28 mouse cellular contexts compared by ENCODE assay signal in genomic region chr3:88299172-88299571, GRCm38 (mm10). TPM values are rescaled to one million over a fixed set of nuclear protein-coding genes. Genes with fewer than 3 reads are reported as not detected.
DNase-seq lines count a peak whose midpoint lies in the region; ATAC-seq and TF ChIP-seq lines count a peak whose summit lies in the region.
"Had no signal": no experiment of that assay in that cellular context is flagged by ENCODE, and none has a peak within 500 bp of the region (broad histone marks: within the 10 kb centered on the region; RNA-seq: fewer than 3 reads in every experiment).

No protein-coding gene starts in this region.

- H3K27ac ChIP-seq in liver, embryonic 11.5 days (ENCODE audit: low read depth, low read length): no peak overlapping the region
- no peak overlapping the region for H3K27ac ChIP-seq in liver, postnatal 0 days (ENCODE audit: low read depth)
- H3K27ac ChIP-seq in neural tube, embryonic 13.5 days (replicated peaks): no peak overlapping the region
- no peak overlapping the region for H3K27ac ChIP-seq in embryonic facial prominence, embryonic 14.5 days (replicated peaks; ENCODE audit: low read depth, low read length)
- H3K27ac ChIP-seq: forebrain, embryonic 13.5 days; kidney, postnatal 0 days; limb, embryonic 13.5 days; stomach, embryonic 15.5 days had no signal

- peak overlapping the region; percentile 81; the same call in 1 of the 2 replicates for H3K4me3 ChIP-seq in liver, embryonic 11.5 days (ENCODE audit: low read depth, low read length)
- no peak overlapping the region for H3K4me3 ChIP-seq in liver, postnatal 0 days (ENCODE audit: low read depth, low read length)
- H3K4me3 ChIP-seq in neural tube, embryonic 13.5 days: 0 out of 2 replicates have a peak overlapping the region, but pooled peaks have one; percentile 89
- H3K4me3 ChIP-seq in embryonic facial prominence, embryonic 14.5 days (ENCODE audit: low read depth, low read length): no peak overlapping the region

- peaks cover 17% of the 10 kb centered on the region for H3K4me1 ChIP-seq in liver, embryonic 11.5 days (replicated peaks; ENCODE audit: control insufficient read depth, insufficient read depth, low read length)
- peaks cover 20% of the 10 kb centered on the region for H3K4me1 ChIP-seq in liver, postnatal 0 days (ENCODE audit: insufficient read depth)
- peaks cover 28% of the 10 kb centered on the region for H3K4me1 ChIP-seq in neural tube, embryonic 13.5 days (replicated peaks)
- H3K4me1 ChIP-seq in embryonic facial prominence, embryonic 14.5 days (ENCODE audit: control insufficient read depth, insufficient read depth, low read length): peaks cover 8% of the 10 kb centered on the region

- no peak for ATAC-seq in liver, embryonic 11.5 days (replicated peaks; ENCODE audit: low FRiP score)
- no peak for ATAC-seq in liver, postnatal 0 days
- no peak for ATAC-seq in neural tube, embryonic 13.5 days (ENCODE audit: low read depth)
- ATAC-seq in embryonic facial prominence, embryonic 14.5 days (ENCODE audit: low read depth): no peak
- ATAC-seq: forebrain, embryonic 13.5 days; midbrain, embryonic 16.5 days had no signal

- peak overlapping the region; percentile 80 for H3K4me2 ChIP-seq in liver, embryonic 11.5 days
- no peak overlapping the region for H3K4me2 ChIP-seq in liver, postnatal 0 days (ENCODE audit: low read depth, low read length)
- peak overlapping the region; percentile 97; the same call in 1 of the 2 replicates for H3K4me2 ChIP-seq in neural tube, embryonic 13.5 days
- H3K4me2 ChIP-seq in embryonic facial prominence, embryonic 14.5 days (ENCODE audit: low read depth, low read length): 0 out of 2 replicates have a peak overlapping the region, but pooled peaks have one; percentile 74

- H3K27me3 ChIP-seq in liver, embryonic 11.5 days (replicated peaks; ENCODE audit: control insufficient read depth, insufficient read depth, low read length): no peaks in the 10 kb centered on the region
- H3K27me3 ChIP-seq in liver, postnatal 0 days (ENCODE audit: insufficient read depth, low read length): no peaks in the 10 kb centered on the region
- no peaks in the 10 kb centered on the region for H3K27me3 ChIP-seq in neural tube, embryonic 13.5 days
- no peaks in the 10 kb centered on the region for H3K27me3 ChIP-seq in embryonic facial prominence, embryonic 14.5 days (replicated peaks; ENCODE audit: control insufficient read depth, insufficient read depth, low read length)
- H3K27me3 ChIP-seq: forebrain, embryonic 13.5 days; limb, embryonic 13.5 days; megakaryocyte, embryonic 14.5 days; stomach, embryonic 15.5 days had no signal

- no peak for DNase-seq in liver, embryonic 11.5 days (ENCODE audit: low spot score)
- no peak for DNase-seq in liver, postnatal 0 days
- no peak for DNase-seq in neural tube, embryonic 10.5 days (ENCODE audit: extremely low spot score, low spot score)
- DNase-seq in embryonic facial prominence, embryonic 14.5 days (ENCODE audit: low spot score): no peak
- DNase-seq in thymus, postnatal 14 days: no peak
- no peak for DNase-seq in c-Kit-positive CD71-positive TER-119-positive erythroid progenitor cells, embryonic 14.5 days (ENCODE audit: low spot score)
- DNase-seq: adrenal gland, postnatal 14 days; cerebellum, postnatal 10 days; kidney, adult 2 months; layer of hippocampus, adult 9-11 months; lung, adult 2 months; right cerebral cortex, adult 18-20 months; thymus, postnatal 36 days had no signal

- H3K9ac ChIP-seq in liver, embryonic 11.5 days (ENCODE audit: low read depth, low read length): no peak overlapping the region
- no peak overlapping the region for H3K9ac ChIP-seq in liver, postnatal 0 days (replicated peaks)
- no peak overlapping the region for H3K9ac ChIP-seq in neural tube, embryonic 13.5 days
- H3K9ac ChIP-seq in embryonic facial prominence, embryonic 14.5 days (ENCODE audit: low read depth, low read length): 0 out of 2 replicates have a peak overlapping the region, but pooled peaks have one; percentile 5

- TF ChIP-seq CTCF in liver, postnatal 0 days (IDR thresholded peaks at IDR 0.05; ENCODE audit: low read depth): no peak

- no peak for TF ChIP-seq EP300 in liver, postnatal 0 days (IDR thresholded peaks at IDR 0.05; ENCODE audit: low read depth)

- H3K36me3 ChIP-seq in liver, embryonic 11.5 days (ENCODE audit: control insufficient read depth, insufficient read depth, low read length): peaks cover 41% of the 10 kb centered on the region
- peaks cover 42% of the 10 kb centered on the region for H3K36me3 ChIP-seq in liver, postnatal 0 days (replicated peaks; ENCODE audit: insufficient read depth, low read length)
- H3K36me3 ChIP-seq in neural tube, embryonic 13.5 days: peaks cover 48% of the 10 kb centered on the region
- peaks cover 52% of the 10 kb centered on the region for H3K36me3 ChIP-seq in embryonic facial prominence, embryonic 14.5 days (ENCODE audit: control insufficient read depth, insufficient read depth, low read length)

- 45% methylated on average over 1 of the region's 1 CpGs for WGBS in liver, embryonic 11.5 days
- WGBS in liver, postnatal 0 days (ENCODE audit: insufficient replicate concordance): 59% methylated on average over 1 of the region's 1 CpGs
- 95% methylated on average over 1 of the region's 1 CpGs for WGBS in neural tube, embryonic 13.5 days
- 89% methylated on average over 1 of the region's 1 CpGs for WGBS in embryonic facial prominence, embryonic 14.5 days

- no peaks in the 10 kb centered on the region for H3K9me3 ChIP-seq in liver, embryonic 11.5 days (ENCODE audit: control insufficient read depth, low read length)
- no peaks in the 10 kb centered on the region for H3K9me3 ChIP-seq in liver, postnatal 0 days (ENCODE audit: low read length)
- H3K9me3 ChIP-seq in neural tube, embryonic 13.5 days: no peaks in the 10 kb centered on the region
- no peaks in the 10 kb centered on the region for H3K9me3 ChIP-seq in embryonic facial prominence, embryonic 14.5 days (ENCODE audit: control insufficient read depth, low read length)
- H3K9me3 ChIP-seq: forebrain, embryonic 13.5 days; limb, embryonic 13.5 days; megakaryocyte, embryonic 14.5 days; stomach, embryonic 15.5 days had no signal

RNA-seq across cellular contexts. Expression of gene Cct3, which starts 2.3 kb away (rescaled TPM):
- polyA plus RNA-seq in liver, embryonic 11.5 days (2014; fragmentation: Nextera tagmentation; extraction: Ambion mirVana): 694 and 747 TPM in 2 replicates
- polyA plus RNA-seq in liver, postnatal 0 days (2015; fragmentation: Nextera tagmentation; extraction: Ambion mirVana): 138 and 151 TPM in 2 replicates
- 496 and 532 TPM in 2 replicates for polyA plus RNA-seq in neural tube, embryonic 13.5 days (2015; fragmentation: Nextera tagmentation; extraction: Ambion mirVana)
- polyA plus RNA-seq in embryonic facial prominence, embryonic 14.5 days (2014; fragmentation: Nextera tagmentation; extraction: Ambion mirVana): 492 and 493 TPM in 2 replicates

RNA-seq across cellular contexts. Expression of gene Tsacc, which starts 2.4 kb away (rescaled TPM):
- 14.0 and 17.7 TPM in 2 replicates for polyA plus RNA-seq in liver, embryonic 11.5 days (2014; fragmentation: Nextera tagmentation; extraction: Ambion mirVana)
- polyA plus RNA-seq in liver, postnatal 0 days (2015; fragmentation: Nextera tagmentation; extraction: Ambion mirVana): 6.2 and 7.0 TPM in 2 replicates
- polyA plus RNA-seq in neural tube, embryonic 13.5 days (2015; fragmentation: Nextera tagmentation; extraction: Ambion mirVana): 8.5 and 12.5 TPM in 2 replicates
- polyA plus RNA-seq in embryonic facial prominence, embryonic 14.5 days (2014; fragmentation: Nextera tagmentation; extraction: Ambion mirVana): 9.8 and 11.1 TPM in 2 replicates

RNA-seq across cellular contexts. Expression of gene Gm38392, which starts 12.2 kb away (rescaled TPM):
- 0.31 and 1.4 TPM in 2 replicates for polyA plus RNA-seq in liver, embryonic 11.5 days (2014; fragmentation: Nextera tagmentation; extraction: Ambion mirVana)
- polyA plus RNA-seq in liver, postnatal 0 days (2015; fragmentation: Nextera tagmentation; extraction: Ambion mirVana): 0.64 and 1.0 TPM in 2 replicates
- 0.23 and 0.33 TPM in 2 replicates for polyA plus RNA-seq in neural tube, embryonic 13.5 days (2015; fragmentation: Nextera tagmentation; extraction: Ambion mirVana)
- not detected in 2 replicates for polyA plus RNA-seq in embryonic facial prominence, embryonic 14.5 days (2014; fragmentation: Nextera tagmentation; extraction: Ambion mirVana)
- polyA plus RNA-seq: C2C12; cortical plate, adult 2 months; embryonic facial prominence, embryonic 11.5 days; erythroblast, embryonic 14.5 days; forebrain, embryonic 13.5 days; frontal cortex, adult 2 months; heart, embryonic 16.5 days; large intestine, adult 2 months; neural tube, embryonic 11.5 days had no signal

RNA-seq across cellular contexts. Expression of gene Glmp, which starts 25.7 kb away (rescaled TPM):
- polyA plus RNA-seq in liver, embryonic 11.5 days (2014; fragmentation: Nextera tagmentation; extraction: Ambion mirVana): 111 and 113 TPM in 2 replicates
- 111 and 114 TPM in 2 replicates for polyA plus RNA-seq in liver, postnatal 0 days (2015; fragmentation: Nextera tagmentation; extraction: Ambion mirVana)
- 99.6 and 112 TPM in 2 replicates for polyA plus RNA-seq in neural tube, embryonic 13.5 days (2015; fragmentation: Nextera tagmentation; extraction: Ambion mirVana)
- 127 and 131 TPM in 2 replicates for polyA plus RNA-seq in embryonic facial prominence, embryonic 14.5 days (2014; fragmentation: Nextera tagmentation; extraction: Ambion mirVana)

RNA-seq across cellular contexts. Expression of gene Tmem79, which starts 36.8 kb away (rescaled TPM):
- 2.0 TPM in 2 replicates for polyA plus RNA-seq in liver, embryonic 11.5 days (2014; fragmentation: Nextera tagmentation; extraction: Ambion mirVana)
- 1.4 TPM in 2 replicates for polyA plus RNA-seq in liver, postnatal 0 days (2015; fragmentation: Nextera tagmentation; extraction: Ambion mirVana)
- 1.5 and 1.7 TPM in 2 replicates for polyA plus RNA-seq in neural tube, embryonic 13.5 days (2015; fragmentation: Nextera tagmentation; extraction: Ambion mirVana)
- polyA plus RNA-seq in embryonic facial prominence, embryonic 14.5 days (2014; fragmentation: Nextera tagmentation; extraction: Ambion mirVana): 9.9 and 12.7 TPM in 2 replicates

Comparison
In these comparisons a context has a peak if more than half of its experiments do, and no peak if none do; other contexts are left out.
1. H3K4me3 ChIP-seq: peak in liver, embryonic 11.5 days (single experiment) and neural tube, embryonic 13.5 days (single experiment); none in liver, postnatal 0 days (single experiment) and embryonic facial prominence, embryonic 14.5 days (single experiment).